Mouse (Mus musculus) CD4-positive helper T cell, adult 2 months (primary cell): ENCODE results near the gene Gm20721.
A peak's percentile ranks its signal among the peaks of the same experiment; 100 is the strongest.
"Not testable (repeated sequence)": the region's sequence is repeated elsewhere in the genome, so short reads cannot be mapped to it uniquely, and the experiment has no call there.

Source experiments
- DNase-seq: peaks from one replicate; pipeline ENCODE4 v3.0.0-alpha.2; 2012; ENCODE audit warnings: low read depth, missing footprints, low spot score

Gene Gm20721

GRCm38 (mm10) chr2:174330616-174331191 lies 15.8 kb downstream of the Gm20721 start:
- peak; percentile 73 for DNase-seq

- peak; percentile 74 for DNase-seq
Measured at GRCm38 (mm10) chr2:174329663-174330615, 16.6 kb downstream of the Gm20721 start.

- peak; percentile 74 for DNase-seq
Measured at GRCm38 (mm10) chr2:174328926-174329662, 17.4 kb downstream of the Gm20721 start.

- peak; percentile 33 for DNase-seq
Measured at GRCm38 (mm10) chr2:174328358-174328905, 18.1 kb downstream of the Gm20721 start.

- DNase-seq = peak; percentile 91
Measured at GRCm38 (mm10) chr2:174327295-174327981, 19.1 kb downstream of the Gm20721 start.

- DNase-seq = no peak
Measured at GRCm38 (mm10) chr2:174326481-174326880, 20.0 kb downstream of the Gm20721 start.

- no peak for DNase-seq
Measured at GRCm38 (mm10) chr2:174325989-174326388, 20.5 kb downstream of the Gm20721 start.

- no peak for DNase-seq
Measured at GRCm38 (mm10) chr2:174316661-174317060, 29.9 kb downstream of the Gm20721 start.

- not testable (repeated sequence) for DNase-seq
Measured at GRCm38 (mm10) chr2:174315445-174315844, 31.1 kb downstream of the Gm20721 start.

GRCm38 (mm10) chr2:174312661-174313060 lies 33.9 kb downstream of the Gm20721 start:
- DNase-seq = no peak

- peak; percentile 76 for DNase-seq
Measured at GRCm38 (mm10) chr2:174312118-174312647, 34.3 kb downstream of the Gm20721 start.

- no peak for DNase-seq
Measured at GRCm38 (mm10) chr2:174311613-174312012, 34.9 kb downstream of the Gm20721 start.

GRCm38 (mm10) chr2:174310913-174311514 lies 35.5 kb downstream of the Gm20721 start:
- peak; percentile 33 for DNase-seq

GRCm38 (mm10) chr2:174307903-174308302 lies 38.6 kb downstream of the Gm20721 start:
- no peak for DNase-seq

- DNase-seq = no peak
Measured at GRCm38 (mm10) chr2:174305646-174306045, 40.9 kb downstream of the Gm20721 start.

GRCm38 (mm10) chr2:174302526-174302925 lies 44.0 kb downstream of the Gm20721 start:
- DNase-seq = no peak

GRCm38 (mm10) chr2:174300666-174301065 lies 45.8 kb downstream of the Gm20721 start:
- no peak for DNase-seq

GRCm38 (mm10) chr2:174300186-174300585 lies 46.3 kb downstream of the Gm20721 start:
- no peak for DNase-seq

- no peak for DNase-seq
Measured at GRCm38 (mm10) chr2:174299771-174300160, 46.7 kb downstream of the Gm20721 start.

- no peak for DNase-seq
Measured at GRCm38 (mm10) chr2:174299091-174299770, 47.3 kb downstream of the Gm20721 start.
